ENCODE assay signal across 18 mouse cellular contexts in the genomic region with DNA sequence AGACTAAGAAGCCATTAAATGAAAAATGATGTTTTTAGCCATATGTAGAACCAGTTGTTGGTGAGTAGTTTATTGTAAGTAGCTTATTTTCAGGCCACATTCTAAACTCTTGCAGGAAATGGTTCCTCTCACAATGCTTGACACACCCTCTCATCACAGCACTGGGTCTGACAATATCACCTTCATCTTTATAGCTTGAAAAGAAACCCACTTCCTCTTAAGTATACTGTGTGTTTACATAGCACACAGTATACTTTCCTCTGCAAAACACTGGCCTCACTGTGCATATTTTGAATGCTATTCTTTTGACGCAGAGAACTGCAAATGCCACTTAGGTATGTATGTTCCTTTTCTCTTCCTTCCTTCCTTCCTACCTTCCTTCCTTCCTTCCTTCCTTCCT. TPM values are rescaled to one million over a fixed set of nuclear protein-coding genes. Genes with fewer than 3 reads are reported as not detected.
DNase-seq lines count a peak whose midpoint lies in the region; ATAC-seq and TF ChIP-seq lines count a peak whose summit lies in the region.
"Had no signal": no experiment of that assay in that cellular context is flagged by ENCODE, and none has a peak within 500 bp of the region (broad histone marks: within the 10 kb centered on the region; RNA-seq: fewer than 3 reads in every experiment).

No protein-coding gene starts in this region.

- no peak for TF ChIP-seq CTCF in kidney, postnatal 0 days (IDR thresholded peaks at IDR 0.05; ENCODE audit: low read depth)
- no peak for TF ChIP-seq CTCF in stomach, postnatal 0 days (IDR thresholded peaks at IDR 0.05; ENCODE audit: low read depth)

- H3K4me2 ChIP-seq in kidney, postnatal 0 days (ENCODE audit: low read length), result no peak overlapping the region
- no peak overlapping the region for H3K4me2 ChIP-seq in kidney, embryonic 15.5 days
- no peak overlapping the region for H3K4me2 ChIP-seq in hindbrain, embryonic 14.5 days (replicated peaks)
- no peak overlapping the region for H3K4me2 ChIP-seq in stomach, postnatal 0 days (replicated peaks; ENCODE audit: low read depth)
- H3K4me2 ChIP-seq: heart, embryonic 11.5 days; limb, embryonic 15.5 days; neural tube, embryonic 15.5 days had no signal

- DNase-seq in kidney, postnatal 0 days (ENCODE audit: low spot score), result peak; percentile 26
- DNase-seq in CD8-positive naive resting alpha-beta T cell, adult 2 months (ENCODE audit: low read depth in 2 of 2, low spot score in 2 of 2), result peak; percentile 39 to 53
- DNase-seq in retina, postnatal 1 day, result no peak
- no peak for DNase-seq in hindbrain, embryonic 14.5 days (ENCODE audit: low spot score)
- DNase-seq in stomach, postnatal 0 days (ENCODE audit: low spot score), result no peak
- DNase-seq: adrenal gland, postnatal 36 days; cerebellum, postnatal 10 days; gastrocnemius, postnatal 10 days; heart, postnatal 4 days; kidney, postnatal 36 days; liver, postnatal 0 days; right cerebral cortex, adult 18-20 months had no signal

- H3K27ac ChIP-seq in kidney, postnatal 0 days, result no peak overlapping the region
- H3K27ac ChIP-seq in kidney, embryonic 15.5 days, result no peak overlapping the region
- no peak overlapping the region for H3K27ac ChIP-seq in hindbrain, embryonic 14.5 days
- no peak overlapping the region for H3K27ac ChIP-seq in stomach, postnatal 0 days (replicated peaks)
- H3K27ac ChIP-seq: limb, embryonic 15.5 days; neural tube, embryonic 15.5 days had no signal

- H3K4me1 ChIP-seq in kidney, postnatal 0 days (replicated peaks; ENCODE audit: insufficient read depth, low read length), result no peaks in the 10 kb centered on the region
- H3K4me1 ChIP-seq in kidney, embryonic 15.5 days, result no peaks in the 10 kb centered on the region
- H3K4me1 ChIP-seq in hindbrain, embryonic 14.5 days (replicated peaks; ENCODE audit: control insufficient read depth, insufficient read depth, low read length), result no peaks in the 10 kb centered on the region
- no peaks in the 10 kb centered on the region for H3K4me1 ChIP-seq in stomach, postnatal 0 days (replicated peaks; ENCODE audit: control insufficient read depth, insufficient read depth)
- H3K4me1 ChIP-seq: limb, embryonic 15.5 days; neural tube, embryonic 15.5 days had no signal

- H3K27me3 ChIP-seq in kidney, postnatal 0 days (ENCODE audit: insufficient read depth, low read length), result no peaks in the 10 kb centered on the region
- H3K27me3 ChIP-seq in kidney, embryonic 15.5 days, result no peaks in the 10 kb centered on the region
- H3K27me3 ChIP-seq in hindbrain, embryonic 14.5 days (ENCODE audit: control insufficient read depth, insufficient read depth, low read length), result no peaks in the 10 kb centered on the region
- H3K27me3 ChIP-seq in stomach, postnatal 0 days (ENCODE audit: control insufficient read depth, insufficient read depth, low read length), result no peaks in the 10 kb centered on the region
- H3K27me3 ChIP-seq: limb, embryonic 15.5 days; neural tube, embryonic 15.5 days had no signal

- no peak overlapping the region for H3K9ac ChIP-seq in kidney, postnatal 0 days (ENCODE audit: low read depth, low read length)
- no peak overlapping the region for H3K9ac ChIP-seq in kidney, embryonic 15.5 days
- no peak overlapping the region for H3K9ac ChIP-seq in hindbrain, embryonic 14.5 days
- H3K9ac ChIP-seq in stomach, postnatal 0 days (ENCODE audit: low read length), result no peak overlapping the region
- H3K9ac ChIP-seq: limb, embryonic 15.5 days; liver, postnatal 0 days; neural tube, embryonic 15.5 days had no signal

- no peak for ATAC-seq in kidney, postnatal 0 days (replicated peaks; ENCODE audit: low FRiP score, low read depth)
- ATAC-seq in kidney, embryonic 15.5 days (replicated peaks; ENCODE audit: low FRiP score), result no peak
- ATAC-seq in inflammation-experienced regulatory T-cells, adult 6 months, result peak; percentile 98
- peak; percentile 36; the same call in 1 of the 2 replicates for ATAC-seq in neutrophil, adult 5-6 weeks (ENCODE audit: extremely low read depth, insufficient number of reproducible peaks, low FRiP score, poor library complexity, severe bottlenecking)
- no peak for ATAC-seq in hindbrain, embryonic 14.5 days (ENCODE audit: low FRiP score)
- no peak for ATAC-seq in stomach, postnatal 0 days (ENCODE audit: low FRiP score, low TSS enrichment)
- ATAC-seq: liver, postnatal 0 days had no signal

- H3K9me3 ChIP-seq in kidney, postnatal 0 days (replicated peaks; ENCODE audit: low read length), result no peaks in the 10 kb centered on the region
- no peaks in the 10 kb centered on the region for H3K9me3 ChIP-seq in kidney, embryonic 15.5 days (replicated peaks)
- H3K9me3 ChIP-seq in hindbrain, embryonic 14.5 days (ENCODE audit: control insufficient read depth, low read length), result no peaks in the 10 kb centered on the region
- no peaks in the 10 kb centered on the region for H3K9me3 ChIP-seq in stomach, postnatal 0 days (ENCODE audit: control insufficient read depth, low read length)
- H3K9me3 ChIP-seq: limb, embryonic 15.5 days; neural tube, embryonic 15.5 days had no signal

- no peak overlapping the region for H3K4me3 ChIP-seq in kidney, postnatal 0 days (replicated peaks; ENCODE audit: low read depth, low read length)
- H3K4me3 ChIP-seq in kidney, embryonic 15.5 days (replicated peaks), result no peak overlapping the region
- H3K4me3 ChIP-seq in hindbrain, embryonic 14.5 days (replicated peaks; ENCODE audit: low read length), result no peak overlapping the region
- no peak overlapping the region for H3K4me3 ChIP-seq in stomach, postnatal 0 days (ENCODE audit: low read depth, low read length)
- H3K4me3 ChIP-seq: limb, embryonic 15.5 days; neural tube, embryonic 15.5 days had no signal

- no peaks in the 10 kb centered on the region for H3K36me3 ChIP-seq in kidney, postnatal 0 days (ENCODE audit: insufficient read depth, low read length)
- no peaks in the 10 kb centered on the region for H3K36me3 ChIP-seq in kidney, embryonic 15.5 days
- no peaks in the 10 kb centered on the region for H3K36me3 ChIP-seq in hindbrain, embryonic 14.5 days (replicated peaks; ENCODE audit: control insufficient read depth, insufficient read depth)
- H3K36me3 ChIP-seq in stomach, postnatal 0 days (ENCODE audit: control insufficient read depth, insufficient read depth, low read length), result no peaks in the 10 kb centered on the region
- H3K36me3 ChIP-seq: limb, embryonic 15.5 days; neural tube, embryonic 15.5 days had no signal

- TF ChIP-seq EP300 in stomach, postnatal 0 days (optimal IDR thresholded peaks at IDR 0.05), result no peak

- 42% methylated on average over 1 of the region's 1 CpGs for WGBS in kidney, postnatal 0 days
- WGBS in kidney, embryonic 15.5 days, result 67% methylated on average over 1 of the region's 1 CpGs
- WGBS in hindbrain, embryonic 14.5 days, result 88% methylated on average over 1 of the region's 1 CpGs
- WGBS in stomach, postnatal 0 days, result 35% methylated on average over 1 of the region's 1 CpGs

RNA-seq across cellular contexts. Expression of gene Fbxo28, which starts 16.7 kb away (rescaled TPM):
- 17.1 and 17.8 TPM in 2 replicates for polyA plus RNA-seq in kidney, postnatal 0 days (2015; fragmentation: Nextera tagmentation; extraction: Ambion mirVana)
- polyA plus RNA-seq in kidney, embryonic 15.5 days (2015; fragmentation: Nextera tagmentation; extraction: Ambion mirVana), result 18.1 and 18.4 TPM in 2 replicates
- 1 to 10 TPM; 6.0 to 8.2 (median 6.7) TPM for polyA plus RNA-seq in inflammation-experienced regulatory T-cells, adult 6 months (2017; shearing (Covaris generic))
- total RNA-seq in neutrophil, adult 5-6 weeks (2017), result 16.8 and 20.8 TPM in 2 replicates
- polyA plus RNA-seq in hindbrain, embryonic 14.5 days (2014; fragmentation: Nextera tagmentation; extraction: Ambion mirVana), result 35.8 and 40.2 TPM in 2 replicates
- polyA plus RNA-seq in stomach, postnatal 0 days (2015; fragmentation: Nextera tagmentation; extraction: Ambion mirVana), result 12.6 and 13.6 TPM in 2 replicates

RNA-seq across cellular contexts. Expression of gene Trp53bp2, which starts 50.8 kb away (rescaled TPM):
- 26.1 and 26.7 TPM in 2 replicates for polyA plus RNA-seq in kidney, postnatal 0 days (2015; fragmentation: Nextera tagmentation; extraction: Ambion mirVana)
- 27.2 and 27.8 TPM in 2 replicates for polyA plus RNA-seq in kidney, embryonic 15.5 days (2015; fragmentation: Nextera tagmentation; extraction: Ambion mirVana)
- 1 to 10 TPM; 6.5 to 7.5 (median 6.6) TPM for polyA plus RNA-seq in inflammation-experienced regulatory T-cells, adult 6 months (2017; shearing (Covaris generic))
- 15.2 and 16.1 TPM in 2 replicates for total RNA-seq in neutrophil, adult 5-6 weeks (2017)
- 19.5 and 21.6 TPM in 2 replicates for polyA plus RNA-seq in hindbrain, embryonic 14.5 days (2014; fragmentation: Nextera tagmentation; extraction: Ambion mirVana)
- polyA plus RNA-seq in stomach, postnatal 0 days (2015; fragmentation: Nextera tagmentation; extraction: Ambion mirVana), result 9.5 and 10.3 TPM in 2 replicates

Comparison
In these comparisons a context has a peak if more than half of its experiments do, and no peak if none do; other contexts are left out.
1. ATAC-seq: peak in inflammation-experienced regulatory T-cells, adult 6 months (single experiment) and neutrophil, adult 5-6 weeks (single experiment); none in kidney, postnatal 0 days (single experiment), kidney, embryonic 15.5 days (single experiment), hindbrain, embryonic 14.5 days (single experiment) and stomach, postnatal 0 days (single experiment).
2. DNase-seq: peak in kidney, postnatal 0 days (single experiment) and CD8-positive naive resting alpha-beta T cell, adult 2 months (2 of 2); none in retina, postnatal 1 day (single experiment), hindbrain, embryonic 14.5 days (single experiment) and stomach, postnatal 0 days (single experiment).